Mouse (Mus musculus): ENCODE measurements at regions not wholly inside any gene's neighbourhood (a gene's known extent, or its start where the extent isn't known, plus 50 kb on each side); places are given as distances from the start of the nearest gene placed in this dataset.

GRCm38 (mm10) chr14:108557895-108558294 lies 356.1 kb downstream of the Slitrk1 start:
- peak; percentile 1 to 7 for DNase-seq

GRCm38 (mm10) chr14:108555527-108555926 lies 358.4 kb downstream of the Slitrk1 start:
- DNase-seq = no peak

- DNase-seq = no peak
Observed at GRCm38 (mm10) chr14:108531401-108531800, 382.6 kb downstream of the Slitrk1 start.

DNA sequence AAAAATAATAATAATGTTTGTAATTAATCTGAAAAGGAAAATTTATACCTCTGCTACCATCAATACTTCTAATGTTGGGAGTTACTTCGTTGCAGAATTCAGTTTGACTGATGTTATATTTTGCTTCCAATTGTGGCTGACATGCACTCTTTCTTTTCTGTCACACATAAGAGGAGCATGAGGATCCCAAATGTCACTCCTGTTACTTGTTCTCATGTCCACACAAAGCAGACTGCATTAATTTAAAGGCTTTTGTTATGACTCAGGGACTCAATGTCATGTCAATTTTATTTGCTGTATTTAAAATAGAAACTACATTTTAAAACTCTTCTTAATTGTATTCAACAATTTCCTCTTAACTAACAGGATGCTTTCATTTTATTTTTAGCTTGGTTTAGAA lies 383.4 kb downstream of the Slitrk1 start:
- no peak for DNase-seq

GRCm38 (mm10) chr14:108520914-108521313 lies 393.0 kb downstream of the Slitrk1 start:
- no peak for DNase-seq

Data from cerebellum, postnatal 10 days (tissue).